Mouse (Mus musculus) 3T3-L1 (cell line): ENCODE measurements around the gene Akna.

Experiments
- DNase-seq: peaks from one replicate; pipeline ENCODE4 v3.0.0-alpha.2; 2015; ENCODE audit warnings: low read depth, low spot score

Akna gene

GRCm38 (mm10) chr4:63409908-63410582, 6.9 kb upstream of the Akna start:
- DNase-seq: peak; percentile 68

DNA sequence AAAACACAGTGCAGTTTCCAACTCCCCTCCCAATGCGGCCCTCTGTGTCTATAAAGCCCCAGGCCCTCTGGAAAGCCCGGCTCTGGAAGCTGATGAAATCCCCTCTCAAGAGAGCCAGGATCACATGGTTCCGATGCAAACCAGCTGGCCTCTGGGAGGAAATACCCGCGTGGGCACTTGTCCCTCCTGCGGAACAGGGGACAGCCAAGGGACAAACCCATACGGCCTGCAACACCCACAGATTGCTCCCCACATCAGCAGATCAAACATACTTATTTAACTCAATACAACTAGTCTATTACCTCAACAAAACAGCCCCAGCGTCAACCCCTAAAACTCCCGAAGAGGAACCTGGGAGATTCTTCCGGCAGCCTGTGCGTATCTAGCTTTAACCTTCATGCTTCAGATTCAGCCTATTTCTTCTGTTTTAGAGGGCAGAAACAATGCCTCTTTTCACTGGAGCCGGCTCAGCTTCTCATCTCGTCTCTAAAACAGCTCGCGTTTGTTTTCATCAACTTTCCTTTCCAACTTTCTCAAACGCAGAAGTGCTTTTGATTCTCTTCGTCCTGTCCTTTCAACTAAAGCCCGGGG, 6.3 kb upstream of the Akna start:
- DNase-seq: peak; percentile 69

DNA sequence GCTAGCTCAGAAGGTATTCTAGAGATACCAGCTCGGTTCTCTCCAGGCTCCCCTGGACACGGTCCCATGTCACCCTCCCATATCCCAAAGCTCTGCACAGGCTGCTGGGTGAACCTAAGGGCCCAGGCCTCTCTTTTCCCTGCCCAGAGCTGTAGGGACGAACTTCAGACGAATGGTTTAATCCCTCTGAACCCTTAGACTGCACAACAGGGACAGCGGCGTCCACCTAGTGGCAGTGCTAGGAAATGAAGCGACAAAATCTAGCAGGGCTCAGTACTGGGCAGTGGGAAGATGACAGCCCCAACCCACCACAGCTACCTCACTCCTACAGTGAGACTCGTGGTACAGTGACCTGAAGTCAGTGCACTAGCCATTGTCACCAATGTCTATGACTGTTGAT, 5.5 kb upstream of the Akna start:
- peak; percentile 84 for DNase-seq

- DNase-seq: no peak
Observed at GRCm38 (mm10) chr4:63408247-63408646, 5.1 kb upstream of the Akna start.

GRCm38 (mm10) chr4:63405683-63406082, 2.5 kb upstream of the Akna start:
- no peak for DNase-seq

GRCm38 (mm10) chr4:63405051-63405450, 1.9 kb upstream of the Akna start:
- DNase-seq: peak; percentile 47

DNA sequence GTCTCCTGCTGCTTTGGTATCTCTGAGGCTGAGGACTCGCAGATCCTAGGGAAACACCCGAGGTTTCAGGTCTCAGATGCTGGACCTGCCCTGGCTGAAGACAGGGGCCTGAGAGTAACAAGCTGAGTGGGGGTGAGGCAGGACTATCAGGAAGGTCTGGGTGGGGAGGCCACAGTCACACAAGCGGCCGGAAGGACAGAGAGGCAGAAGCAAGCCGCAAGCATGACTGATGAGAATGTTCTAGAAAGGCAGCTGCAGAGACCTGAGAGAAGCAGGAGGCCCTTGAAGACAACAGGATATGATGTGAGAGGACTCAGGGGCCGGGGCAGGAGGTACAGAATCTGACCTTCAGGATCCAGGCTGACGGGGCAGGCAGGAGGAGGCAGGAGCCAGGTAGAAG, 1.1 kb upstream of the Akna start:
- DNase-seq: no peak

DNA sequence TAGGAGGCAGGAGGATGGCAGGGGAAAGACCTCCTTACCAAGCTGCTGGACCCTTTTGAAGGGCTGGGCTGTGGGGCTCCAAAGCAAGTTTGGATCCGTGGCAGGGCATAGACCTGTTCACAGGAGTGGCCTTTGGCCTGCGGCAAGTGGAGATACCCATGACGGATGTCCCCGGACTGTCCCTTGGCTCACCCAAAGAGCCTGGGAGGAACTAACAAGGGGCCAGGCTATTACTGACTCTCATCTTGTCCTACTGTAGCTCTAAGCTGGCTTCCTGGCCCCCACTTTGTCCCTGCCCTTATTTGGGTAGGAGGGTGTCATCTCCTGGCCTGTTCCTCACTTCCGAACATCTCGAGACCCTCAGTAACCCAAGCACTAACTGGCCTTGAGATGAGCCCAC, 596 bp downstream of the Akna start:
- DNase-seq: no peak

GRCm38 (mm10) chr4:63402056-63402455, 1.1 kb downstream of the Akna start:
- no peak for DNase-seq

GRCm38 (mm10) chr4:63401620-63402019, 1.5 kb downstream of the Akna start:
- DNase-seq: no peak

DNA sequence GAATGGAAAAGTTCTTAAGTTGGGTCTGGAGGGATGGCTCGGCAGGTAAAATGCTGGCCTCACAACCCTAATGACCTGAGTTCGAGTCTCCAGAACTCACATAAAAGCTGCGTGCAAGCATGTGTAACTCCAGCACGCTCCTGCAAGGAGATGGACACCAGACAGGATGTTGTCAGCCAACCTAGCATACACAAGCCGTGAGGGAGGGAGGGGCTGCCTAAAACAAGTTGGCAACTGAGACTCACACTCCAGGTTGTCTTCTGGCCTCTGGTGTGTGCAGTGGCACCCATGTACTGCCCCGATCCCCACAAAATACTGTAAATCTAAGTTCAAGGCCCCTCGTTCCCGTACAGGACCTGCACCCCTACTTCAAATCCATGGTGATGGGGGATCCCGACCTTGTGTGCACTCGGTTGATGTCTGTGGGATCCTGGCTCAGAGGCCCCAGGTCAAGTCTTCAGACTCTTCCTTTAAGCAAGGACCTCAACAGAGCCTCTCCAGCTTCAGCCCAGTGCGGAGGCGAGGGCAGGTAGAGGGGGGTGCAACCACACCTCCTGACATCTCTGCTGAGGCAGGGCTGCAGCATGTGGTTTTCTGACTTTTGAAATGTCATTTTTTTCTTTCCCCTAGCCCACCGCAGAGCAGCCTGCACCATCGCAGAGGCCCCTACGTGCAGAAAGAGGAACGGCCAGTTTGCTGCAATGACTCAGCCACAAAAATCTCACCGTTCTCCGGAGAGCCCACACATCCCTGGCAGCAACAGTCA, 2.4 kb downstream of the Akna start:
- peak; percentile 48 for DNase-seq

DNA sequence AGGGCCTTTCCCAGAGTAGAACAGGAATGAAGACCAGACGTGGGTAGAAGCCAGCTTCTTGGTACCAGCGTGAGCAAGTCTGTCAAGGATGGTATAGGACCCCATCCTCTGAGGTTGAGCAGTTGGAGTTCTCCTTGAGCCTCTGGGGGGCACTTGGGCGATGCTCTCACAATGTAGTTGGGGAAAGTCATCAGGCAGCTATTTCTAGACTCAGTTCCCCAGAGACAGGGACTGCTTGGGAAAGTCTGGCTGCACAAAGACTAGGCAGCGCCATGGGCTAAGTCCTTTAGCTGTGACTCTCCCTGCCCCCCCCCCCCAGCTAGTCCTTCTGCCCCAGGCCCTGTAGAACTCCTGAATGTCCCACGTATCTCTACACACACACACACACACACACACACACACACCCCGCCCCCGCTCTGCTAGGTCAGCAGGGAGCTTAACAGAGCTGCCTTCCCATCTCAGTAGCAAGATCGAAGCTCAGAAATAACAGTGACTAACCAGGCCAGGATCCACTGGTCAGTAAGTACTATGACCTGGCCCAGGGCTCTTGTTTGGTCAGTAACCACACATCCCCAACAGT, 3.4 kb downstream of the Akna start:
- DNase-seq: peak; percentile 73

- peak; percentile 69 for DNase-seq
Observed at GRCm38 (mm10) chr4:63398854-63399609, 4.1 kb downstream of the Akna start.

DNA sequence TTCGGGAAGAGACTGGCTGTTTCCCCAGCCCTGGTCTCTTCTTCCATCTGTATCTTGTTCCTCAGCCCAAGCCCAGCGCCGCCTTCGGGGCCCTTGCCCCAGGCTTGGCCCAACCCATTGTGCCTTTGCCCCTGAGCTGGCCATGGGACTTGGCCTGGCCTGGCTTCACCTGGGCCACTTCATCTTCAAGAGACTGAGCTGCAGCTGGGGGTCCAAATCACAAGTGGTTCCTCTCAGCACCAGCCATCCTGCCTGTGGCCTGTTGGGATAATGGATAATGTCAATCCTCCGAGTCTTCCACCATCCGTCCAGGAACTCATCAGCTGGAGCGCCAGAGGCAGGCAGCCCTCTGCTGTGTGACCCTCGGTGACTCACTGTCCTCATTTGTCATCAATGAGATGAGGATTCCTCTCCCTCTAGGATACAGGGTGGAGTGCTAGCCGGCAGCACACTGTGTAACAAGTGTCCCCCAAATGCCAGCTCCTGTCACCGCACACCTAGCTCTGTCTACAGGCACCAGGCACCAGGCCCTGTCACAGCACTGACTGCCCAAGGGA, 5.1 kb downstream of the Akna start:
- peak; percentile 15 for DNase-seq

GRCm38 (mm10) chr4:63391322-63391721, 11.8 kb downstream of the Akna start:
- DNase-seq: peak; percentile 14

DNA sequence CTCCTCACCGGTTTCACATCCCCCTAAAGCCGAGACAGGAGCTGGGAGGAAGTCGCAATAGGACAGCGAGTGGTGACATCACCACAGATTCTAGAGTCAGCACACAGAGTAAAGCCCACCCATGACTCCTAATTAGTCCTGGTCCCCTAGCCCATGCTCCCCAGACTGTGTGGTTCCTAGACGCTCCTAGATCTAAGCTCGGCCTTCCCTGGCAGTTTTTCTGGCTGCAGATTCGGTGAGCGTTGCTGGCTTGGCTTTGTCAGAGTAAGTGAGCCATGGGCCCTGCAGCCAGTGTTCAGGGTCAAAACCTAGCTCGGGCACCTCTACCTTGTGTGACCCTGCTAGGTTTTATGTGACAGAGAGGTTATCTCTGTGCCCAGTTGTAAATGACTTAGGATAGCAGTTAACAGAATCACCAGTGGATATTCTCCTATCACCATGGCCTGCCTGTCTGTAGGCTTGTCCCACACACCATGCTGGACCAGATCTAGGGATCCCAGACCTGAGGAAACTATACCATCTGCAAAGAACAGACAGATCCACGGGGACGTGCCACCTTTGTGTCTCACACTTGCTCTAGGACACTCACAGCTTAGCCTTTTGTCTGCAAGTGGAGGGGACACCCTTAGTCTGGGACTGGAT, 13.1 kb downstream of the Akna start:
- DNase-seq: no peak

- DNase-seq: no peak
Observed at GRCm38 (mm10) chr4:63389121-63389886, 13.8 kb downstream of the Akna start.

GRCm38 (mm10) chr4:63388029-63388428, 15.1 kb downstream of the Akna start:
- DNase-seq: no peak

DNA sequence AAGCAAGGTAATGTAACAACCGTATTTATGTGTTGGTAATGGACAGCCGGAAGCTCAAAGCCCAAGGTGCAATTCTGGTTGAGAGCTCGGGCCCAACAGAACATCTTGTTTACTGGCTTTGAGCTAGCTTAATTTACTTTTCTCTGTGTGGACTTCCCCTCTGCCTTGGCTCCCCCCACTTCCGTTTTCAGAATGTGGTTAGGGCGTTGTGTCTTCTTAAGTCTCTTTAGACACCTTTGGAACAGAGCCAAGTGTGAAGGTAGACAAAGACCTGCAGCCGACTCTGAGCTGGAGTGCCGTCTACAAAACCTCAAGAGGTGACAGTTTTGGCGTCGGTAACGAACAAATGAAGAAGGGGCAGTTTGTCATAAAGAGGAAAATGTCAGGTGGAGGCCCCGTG, 17.4 kb downstream of the Akna start:
- DNase-seq: no peak

DNA sequence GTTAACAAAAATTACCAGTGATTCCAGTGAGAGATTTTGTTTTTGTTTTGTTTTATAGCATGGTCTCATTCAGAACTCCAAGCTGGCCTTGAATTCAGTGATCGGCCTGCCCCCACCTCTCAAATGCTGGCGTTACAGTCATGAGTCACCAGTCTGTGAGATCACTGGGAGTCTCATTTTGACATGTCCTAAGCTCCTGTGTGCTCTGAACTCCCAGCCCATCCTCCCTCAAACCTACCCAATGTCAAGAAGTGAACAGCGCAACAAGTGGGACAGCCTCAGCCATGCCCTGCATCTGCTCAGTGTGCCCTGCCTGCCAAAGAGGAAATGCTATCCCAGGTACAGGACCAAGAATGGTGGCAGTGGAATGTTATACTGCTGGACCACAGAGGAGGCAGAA, 17.9 kb downstream of the Akna start:
- DNase-seq: no peak
